ENCODE assay signal across 9 mouse cellular contexts in the genomic region with DNA sequence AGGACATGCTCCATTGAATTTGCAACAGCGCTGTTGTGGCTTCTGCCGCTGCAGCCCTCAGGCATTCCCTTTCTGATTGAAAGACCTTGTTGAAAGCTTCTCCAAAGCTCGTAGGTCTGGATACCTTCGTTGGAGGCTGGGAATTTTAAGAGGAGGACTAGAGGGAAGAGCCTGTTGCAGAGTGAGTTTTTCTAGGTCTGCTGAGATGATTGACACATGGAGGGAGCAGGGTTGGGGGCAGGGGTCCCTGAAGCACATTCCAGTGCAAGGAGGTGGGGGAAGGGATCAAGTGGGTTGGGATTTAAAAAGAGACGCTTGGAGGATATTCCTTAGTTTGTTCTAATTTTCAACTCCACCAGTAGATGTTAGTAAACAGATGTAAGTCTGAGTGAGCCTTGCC. TPM values are rescaled to one million over a fixed set of nuclear protein-coding genes. Genes with fewer than 3 reads are reported as not detected.
DNase-seq lines count a peak whose midpoint lies in the region; ATAC-seq and TF ChIP-seq lines count a peak whose summit lies in the region.
"Had no signal": no experiment of that assay in that cellular context is flagged by ENCODE, and none has a peak within 500 bp of the region (broad histone marks: within the 10 kb centered on the region; RNA-seq: fewer than 3 reads in every experiment).

No protein-coding gene starts in this region.

- peak overlapping the region; percentile 70 for H3K27ac ChIP-seq in heart, embryonic 10.5 days
- no peak overlapping the region for H3K27ac ChIP-seq in testis, adult 2 months (ENCODE audit: control insufficient read depth, insufficient read depth, low read depth, low read length)
- no peak overlapping the region for H3K27ac ChIP-seq in limb, embryonic 15.5 days
- H3K27ac ChIP-seq in stomach, embryonic 16.5 days (ENCODE audit: low read length) = no peak overlapping the region

- no peak overlapping the region for H3K9ac ChIP-seq in limb, embryonic 15.5 days
- H3K9ac ChIP-seq in stomach, embryonic 16.5 days (ENCODE audit: low read length) = 0 out of 2 replicates have a peak overlapping the region, but pooled peaks have one; percentile 22

- no peak for DNase-seq in heart, embryonic 10.5 days (ENCODE audit: low spot score)
- DNase-seq in heart, adult 9 months (ENCODE audit: low spot score in 2 of 2) = no peak
- no peak for DNase-seq in testis, postnatal 14 days (ENCODE audit: low spot score)
- no peak for DNase-seq in adipocyte (ENCODE audit: low spot score)
- no peak for DNase-seq in layer of hippocampus, postnatal 14 days (ENCODE audit: low spot score in 2 of 2)
- DNase-seq: gastrocnemius, postnatal 36 days had no signal

- TF ChIP-seq POLR2A in testis, adult 2 months (IDR thresholded peaks at IDR 0.05; ENCODE audit: control insufficient read depth, low read depth, low read length) = no peak

- no peaks in the 10 kb centered on the region for H3K27me3 ChIP-seq in heart, embryonic 10.5 days (ENCODE audit: insufficient read depth, poor library complexity, severe bottlenecking)
- no peaks in the 10 kb centered on the region for H3K27me3 ChIP-seq in testis, adult 2 months (ENCODE audit: control insufficient read depth, insufficient read depth, low read length)
- no peaks in the 10 kb centered on the region for H3K27me3 ChIP-seq in limb, embryonic 15.5 days
- H3K27me3 ChIP-seq in stomach, embryonic 16.5 days (ENCODE audit: control insufficient read depth, insufficient read depth, low read length) = no peaks in the 10 kb centered on the region

- peaks cover 38% of the 10 kb centered on the region for H3K4me1 ChIP-seq in heart, embryonic 10.5 days
- H3K4me1 ChIP-seq in testis, adult 2 months (ENCODE audit: control insufficient read depth, insufficient read depth, low read length) = no peaks in the 10 kb centered on the region; the same call in 1 of the 2 replicates
- H3K4me1 ChIP-seq in limb, embryonic 15.5 days = peaks cover 29% of the 10 kb centered on the region
- H3K4me1 ChIP-seq in stomach, embryonic 16.5 days (ENCODE audit: control insufficient read depth, insufficient read depth, low read length) = 0 out of 2 replicates have a peak, but pooled peaks cover 9% of the 10 kb centered on the region

- TF ChIP-seq CTCF in testis, adult 2 months (IDR thresholded peaks at IDR 0.05; ENCODE audit: control insufficient read depth, insufficient read depth, insufficient replicate concordance, low read depth, low read length) = no peak

- WGBS in heart, embryonic 10.5 days = 21% methylated on average over 5 of the region's 5 CpGs
- WGBS in limb, embryonic 15.5 days = 39% methylated on average over 5 of the region's 5 CpGs
- WGBS in stomach, embryonic 16.5 days = 33% methylated on average over 5 of the region's 5 CpGs

- peak overlapping the region; percentile 46 for H3K4me3 ChIP-seq in heart, embryonic 10.5 days
- peak overlapping the region; percentile 6 for H3K4me3 ChIP-seq in testis, adult 2 months (ENCODE audit: control insufficient read depth, low read depth, low read length)
- H3K4me3 ChIP-seq in limb, embryonic 15.5 days = peak overlapping the region; percentile 5; the same call in 1 of the 2 replicates
- H3K4me3 ChIP-seq in stomach, embryonic 16.5 days (replicated peaks; ENCODE audit: low read length) = no peak overlapping the region

- no peak for ATAC-seq in limb, embryonic 15.5 days (ENCODE audit: insufficient number of reproducible peaks, low FRiP score, low TSS enrichment, low read depth)
- no peak for ATAC-seq in stomach, embryonic 16.5 days (ENCODE audit: insufficient read depth, low FRiP score)

- no peaks in the 10 kb centered on the region for H3K9me3 ChIP-seq in heart, embryonic 10.5 days
- no peaks in the 10 kb centered on the region for H3K9me3 ChIP-seq in limb, embryonic 15.5 days
- H3K9me3 ChIP-seq in stomach, embryonic 16.5 days (replicated peaks; ENCODE audit: control insufficient read depth, low read length) = no peaks in the 10 kb centered on the region

- peak overlapping the region; percentile 26 for H3K4me2 ChIP-seq in limb, embryonic 15.5 days
- peak overlapping the region; percentile 6; the same call in 1 of the 2 replicates for H3K4me2 ChIP-seq in stomach, embryonic 16.5 days (ENCODE audit: low read depth, low read length)

- H3K36me3 ChIP-seq in heart, embryonic 10.5 days = no peaks in the 10 kb centered on the region
- peaks cover 2% of the 10 kb centered on the region; the same call in 1 of the 2 replicates for H3K36me3 ChIP-seq in testis, adult 2 months (ENCODE audit: control insufficient read depth, insufficient read depth, low read length)
- H3K36me3 ChIP-seq in limb, embryonic 15.5 days = no peaks in the 10 kb centered on the region
- H3K36me3 ChIP-seq in stomach, embryonic 16.5 days (ENCODE audit: control insufficient read depth, insufficient read depth, low read length) = no peaks in the 10 kb centered on the region

RNA-seq across cellular contexts. Expression of a gene that starts 3.1 kb away (rescaled TPM):
- polyA plus RNA-seq in heart, embryonic 10.5 days (2016; fragmentation: Nextera tagmentation; extraction: Ambion mirVana) = 20.7 and 21.7 TPM in 2 replicates
- 7.9 and 9.3 TPM in 2 replicates for polyA plus RNA-seq in testis, adult 2 months (2012; rRNA removed)
- 15.3 and 17.0 TPM in 2 replicates for polyA plus RNA-seq in limb, embryonic 15.5 days (2015; fragmentation: Nextera tagmentation; extraction: Ambion mirVana)
- polyA plus RNA-seq in stomach, embryonic 16.5 days (2015; fragmentation: Nextera tagmentation; extraction: Ambion mirVana) = 15.8 and 20.8 TPM in 2 replicates
- total RNA-seq in layer of hippocampus, postnatal 14 days (2021) = 100 to 1,000 TPM; 312 to 332 TPM

RNA-seq across cellular contexts. Expression of a gene that starts 18.4 kb away (rescaled TPM):
- 57.5 and 69.9 TPM in 2 replicates for polyA plus RNA-seq in heart, embryonic 10.5 days (2016; fragmentation: Nextera tagmentation; extraction: Ambion mirVana)
- 6.1 and 7.2 TPM in 2 replicates for polyA plus RNA-seq in testis, adult 2 months (2012; rRNA removed)
- polyA plus RNA-seq in limb, embryonic 15.5 days (2015; fragmentation: Nextera tagmentation; extraction: Ambion mirVana) = 81.0 and 83.2 TPM in 2 replicates
- polyA plus RNA-seq in stomach, embryonic 16.5 days (2015; fragmentation: Nextera tagmentation; extraction: Ambion mirVana) = 57.1 and 57.3 TPM in 2 replicates
- 100 to 1,000 TPM; 115 to 116 TPM for total RNA-seq in layer of hippocampus, postnatal 14 days (2021)
